Mouse (Mus musculus) intestine, embryonic 16.5 days (tissue): ENCODE measurements around the gene Tprn. TPM values are rescaled to one million over a fixed set of nuclear protein-coding genes. Genes with fewer than 3 reads are reported as not detected.

Source experiments
- ATAC-seq: fragments of 200-750 bp; cut with Nextera tagmentation; 2 replicates; pipeline ENCODE4 v1.8.0; 2017; ENCODE audit warnings: moderate TSS enrichment, moderate library complexity
- H3K27ac ChIP-seq: fragments of 300-500 bp; sonication (generic); 2 replicates; pipeline ENCODE4 v1.5.1; 2014; ENCODE audit warnings: mild to moderate bottlenecking, low read length
- H3K27me3 ChIP-seq: fragments of 300-500 bp; sonication (generic); replicated peaks from 2 replicates; pipeline ENCODE4 v1.6.1; 2014; ENCODE audit warnings: low read length, control low read depth, mixed read lengths; ENCODE audit not compliant: control insufficient read depth, insufficient read depth
- H3K36me3 ChIP-seq: fragments of 300-500 bp; sonication (generic); 2 replicates; pipeline ENCODE4 v1.6.1; 2014; ENCODE audit warnings: low read length, control low read depth; ENCODE audit not compliant: control insufficient read depth, insufficient read depth
- H3K4me1 ChIP-seq: fragments of 300-500 bp; sonication (generic); 2 replicates; pipeline ENCODE4 v1.6.1; 2014; ENCODE audit warnings: low read length, control low read depth, mixed read lengths; ENCODE audit not compliant: control insufficient read depth, insufficient read depth
- H3K4me2 ChIP-seq: fragments of 300-500 bp; sonication (generic); 2 replicates; pipeline ENCODE4 v1.6.1; 2014; ENCODE audit warnings: low read depth, low read length, control low read depth
- H3K4me3 ChIP-seq: fragments of 300-500 bp; sonication (generic); 2 replicates; pipeline ENCODE4 v1.5.1; 2014; ENCODE audit warnings: mild to moderate bottlenecking, low read length
- H3K9ac ChIP-seq: fragments of 300-500 bp; sonication (generic); 2 replicates; pipeline ENCODE4 v1.6.1; 2014; ENCODE audit warnings: low read depth, low read length
- H3K9me3 ChIP-seq: fragments of 300-500 bp; sonication (generic); 2 replicates; pipeline ENCODE4 v1.6.1; 2016; ENCODE audit warnings: low read length, control low read depth; ENCODE audit not compliant: control insufficient read depth
- WGBS: fragments of 180-500 bp; shearing (Covaris S2); extraction: QIAGEN DNeasy Blood & Tissue Kit; methylation state at CpG from one replicate; pipeline ENCODE4 v1.1.7; 2014; 5-methylcytosine and 5-hydroxymethylcytosine counted together
- polyA plus RNA-seq: library from polyadenylated mRNA; unstranded; fragments of >200 nt; fragmentation: Nextera tagmentation; extraction: Ambion mirVana; gene quantifications from 2 replicates; pipeline ENCODE4 v1.2.1, GENCODE M21; 2015

Tprn gene
- polyA plus RNA-seq, 1 experiment from 2014 or later, result 31.7 TPM

GRCm38 (mm10) chr2:25286837-25287636, 24.6 kb downstream of the Tprn start:
- peaks cover 22% of the 10 kb centered on the region for H3K4me1 ChIP-seq
- H3K27ac ChIP-seq, result peak overlapping the region; percentile 80
- H3K9ac ChIP-seq, result no peak overlapping the region
- ATAC-seq, result peak; percentile 85
- H3K4me2 ChIP-seq, result no peak overlapping the region
- H3K9me3 ChIP-seq, result no peaks in the 10 kb centered on the region
- WGBS, result 45% methylated on average over 7 of the region's 7 CpGs
- peaks cover 37% of the 10 kb centered on the region for H3K27me3 ChIP-seq
- peaks cover 7% of the 10 kb centered on the region for H3K36me3 ChIP-seq
- H3K4me3 ChIP-seq, result no peak overlapping the region

- Histone ChIP-seq H3K4me1 (peaks cover 29% of the 10 kb centered on the region), H3K9me3 (no peaks in the 10 kb centered on the region), H3K27me3 (peaks cover 47% of the 10 kb centered on the region), H3K36me3 (peaks cover 7% of the 10 kb centered on the region), H3K4me2 (no peak within 1 kb of the TSS), H3K4me3 (no peak within 1 kb of the TSS), H3K9ac (no peak within 1 kb of the TSS), H3K27ac (peak within 1 kb of the TSS; percentile 65)
- 86% methylated on average over 6 of the region's 6 CpGs for WGBS
- no peak for ATAC-seq
These were observed 25.7 kb downstream of the Tprn start, which contains the start of gene Tmem210 for GRCm38 (mm10) chr2:25287927-25288649. Tmem210 (plus strand) TSS chr2:25288145.

GRCm38 (mm10) chr2:25288734-25289345, 26.4 kb downstream of the Tprn start:
- H3K27me3 ChIP-seq, result peaks cover 47% of the 10 kb centered on the region
- no peak overlapping the region for H3K4me2 ChIP-seq
- no peak overlapping the region for H3K27ac ChIP-seq
- H3K36me3 ChIP-seq, result peaks cover 7% of the 10 kb centered on the region
- 78% methylated on average over 7 of the region's 7 CpGs for WGBS
- peaks cover 29% of the 10 kb centered on the region for H3K4me1 ChIP-seq
- no peak overlapping the region for H3K9ac ChIP-seq
- no peaks in the 10 kb centered on the region for H3K9me3 ChIP-seq
- ATAC-seq, result no peak
- H3K4me3 ChIP-seq, result no peak overlapping the region

- Histone ChIP-seq H3K27ac (no peak within 1 kb of the TSS), H3K4me2 (peak within 1 kb of the TSS; percentile 11; the same call in 1 of the 2 replicates), H3K27me3 (peaks cover 47% of the 10 kb centered on the region), H3K4me1 (peaks cover 29% of the 10 kb centered on the region), H3K9me3 (no peaks in the 10 kb centered on the region), H3K9ac (no peak within 1 kb of the TSS), H3K4me3 (peak within 1 kb of the TSS; percentile 24), H3K36me3 (peaks cover under 1% of the 10 kb centered on the region; the same call in 1 of the 2 replicates)
- 12% methylated on average over 11 of the region's 11 CpGs for WGBS
- ATAC-seq, result no peak
These were observed 27.2 kb downstream of the Tprn start, which contains the start of gene Lrrc26 for GRCm38 (mm10) chr2:25289651-25290050. Lrrc26 (plus strand) TSS chr2:25289915.

GRCm38 (mm10) chr2:25290101-25290815, 27.8 kb downstream of the Tprn start:
- no peak for ATAC-seq
- 3% methylated on average over 54 of the region's 54 CpGs for WGBS
- H3K9me3 ChIP-seq, result no peaks in the 10 kb centered on the region
- H3K27me3 ChIP-seq, result peaks cover 50% of the 10 kb centered on the region
- H3K4me2 ChIP-seq, result peak overlapping the region; percentile 11; the same call in 1 of the 2 replicates
- H3K27ac ChIP-seq, result no peak overlapping the region
- H3K4me3 ChIP-seq, result peak overlapping the region; percentile 11
- no peaks in the 10 kb centered on the region for H3K36me3 ChIP-seq
- H3K4me1 ChIP-seq, result peaks cover 27% of the 10 kb centered on the region
- no peak overlapping the region for H3K9ac ChIP-seq

GRCm38 (mm10) chr2:25290816-25291130, 28.4 kb downstream of the Tprn start:
- H3K9me3 ChIP-seq, result no peaks in the 10 kb centered on the region
- H3K36me3 ChIP-seq, result no peaks in the 10 kb centered on the region
- peaks cover 22% of the 10 kb centered on the region for H3K4me1 ChIP-seq
- H3K9ac ChIP-seq, result no peak overlapping the region
- H3K4me3 ChIP-seq, result peak overlapping the region; percentile 24
- H3K4me2 ChIP-seq, result no peak overlapping the region
- H3K27ac ChIP-seq, result no peak overlapping the region
- H3K27me3 ChIP-seq, result peaks cover 54% of the 10 kb centered on the region
- no peak for ATAC-seq
- under 1% methylated on average over 18 of the region's 18 CpGs for WGBS

- H3K4me2 ChIP-seq, result peak overlapping the region; percentile 67
- H3K27ac ChIP-seq, result no peak overlapping the region
- WGBS, result 6% methylated on average over 32 of the region's 32 CpGs
- peak overlapping the region; percentile 46 for H3K9ac ChIP-seq
- no peaks in the 10 kb centered on the region for H3K9me3 ChIP-seq
- no peaks in the 10 kb centered on the region for H3K36me3 ChIP-seq
- H3K4me3 ChIP-seq, result peak overlapping the region; percentile 41
- peaks cover 56% of the 10 kb centered on the region for H3K27me3 ChIP-seq
- peaks cover 17% of the 10 kb centered on the region for H3K4me1 ChIP-seq
- ATAC-seq, result no peak
These were observed 29.0 kb downstream of the Tprn start for GRCm38 (mm10) chr2:25291184-25292053.

GRCm38 (mm10) chr2:25292054-25292544, 29.7 kb downstream of the Tprn start:
- Histone ChIP-seq H3K4me2 (peak overlapping the region; percentile 67), H3K4me1 (peaks cover 12% of the 10 kb centered on the region), H3K4me3 (peak overlapping the region; percentile 41), H3K36me3 (no peaks in the 10 kb centered on the region), H3K27ac (no peak overlapping the region), H3K27me3 (peaks cover 59% of the 10 kb centered on the region), H3K9me3 (no peaks in the 10 kb centered on the region), H3K9ac (peak overlapping the region; percentile 46)
- WGBS, result 5% methylated on average over 41 of the region's 43 CpGs
- 0 out of 2 replicates have a peak, but pooled peaks have one; percentile 11 for ATAC-seq
